Mouse (Mus musculus): ENCODE data around the gene Gm20716. TPM values are rescaled to one million over a fixed set of nuclear protein-coding genes. Genes with fewer than 3 reads are reported as not detected.
"Not testable (repeated sequence)": the region's sequence is repeated elsewhere in the genome, so short reads cannot be mapped to it uniquely, and the experiment has no call there.

Gene Gm20716
- total and polyA plus RNA-seq, 2 experiments from 2014 or later = 16.3 to 42.9 TPM

- no peak for ATAC-seq
- no peak for DNase-seq
- Histone ChIP-seq H3K4me1 (ENCODE audit: insufficient read depth) (no peaks in the 10 kb centered on the region), H3K27ac (ENCODE audit: low read depth, low read length) (no peak overlapping the region), H3K9me3 (ENCODE audit: low read length) (no peaks in the 10 kb centered on the region), H3K9ac (no peak overlapping the region), H3K36me3 (ENCODE audit: insufficient read depth) (no peaks in the 10 kb centered on the region), H3K27me3 (ENCODE audit: insufficient read depth, low read length) (no peaks in the 10 kb centered on the region), H3K4me2 (ENCODE audit: low read depth) (no peak overlapping the region), H3K4me3 (ENCODE audit: low read depth, low read length) (no peak overlapping the region)
- 66% methylated on average over 3 of the region's 3 CpGs for WGBS
- TF ChIP-seq CTCF (IDR thresholded peaks at IDR 0.05; ENCODE audit: low read depth) = no peak
Measured at GRCm38 (mm10) chr2:168167781-168168180, 62.4 kb downstream of the Gm20716 start.

- ATAC-seq (no peak), DNase-seq (no peak)
- TF ChIP-seq CTCF (IDR thresholded peaks at IDR 0.05; ENCODE audit: low read depth) = no peak
- no peak overlapping the region for H3K9ac ChIP-seq
- WGBS = 52% methylated on average over 21 of the region's 21 CpGs
- H3K9me3 ChIP-seq (ENCODE audit: low read length) = no peaks in the 10 kb centered on the region
- H3K4me2 ChIP-seq (ENCODE audit: low read depth) = no peak overlapping the region
- no peak overlapping the region for H3K27ac ChIP-seq (ENCODE audit: low read depth, low read length)
- H3K36me3 ChIP-seq (ENCODE audit: insufficient read depth) = no peaks in the 10 kb centered on the region
- no peak overlapping the region for H3K4me3 ChIP-seq (ENCODE audit: low read depth, low read length)
- peaks cover 3% of the 10 kb centered on the region; the same call in 1 of the 2 replicates for H3K4me1 ChIP-seq (ENCODE audit: insufficient read depth)
- H3K27me3 ChIP-seq (ENCODE audit: insufficient read depth, low read length) = no peaks in the 10 kb centered on the region
Measured at GRCm38 (mm10) chr2:168166750-168167460, 63.3 kb downstream of the Gm20716 start.

GRCm38 (mm10) chr2:168161978-168162377 is 68.2 kb downstream of the Gm20716 start:
- no peaks in the 10 kb centered on the region for H3K36me3 ChIP-seq (ENCODE audit: insufficient read depth)
- no peak overlapping the region for H3K27ac ChIP-seq (ENCODE audit: low read depth, low read length)
- 8% methylated on average over 14 of the region's 14 CpGs for WGBS
- TF ChIP-seq CTCF (IDR thresholded peaks at IDR 0.05; ENCODE audit: low read depth) = no peak
- H3K4me1 ChIP-seq (ENCODE audit: insufficient read depth) = peaks cover 5% of the 10 kb centered on the region; the same call in 1 of the 2 replicates
- DNase-seq = no peak
- ATAC-seq = 0 out of 2 replicates have a peak, but pooled peaks have one; percentile 17
- H3K4me2 ChIP-seq (ENCODE audit: low read depth) = peak overlapping the region; percentile 35
- no peaks in the 10 kb centered on the region for H3K27me3 ChIP-seq (ENCODE audit: insufficient read depth, low read length)
- H3K9ac ChIP-seq = peak overlapping the region; percentile 33; the same call in 1 of the 2 replicates
- H3K9me3 ChIP-seq (ENCODE audit: low read length) = no peaks in the 10 kb centered on the region
- H3K4me3 ChIP-seq (ENCODE audit: low read depth, low read length) = 0 out of 2 replicates have a peak overlapping the region, but pooled peaks have one; percentile 5

- Histone ChIP-seq H3K36me3 (ENCODE audit: insufficient read depth) (no peaks in the 10 kb centered on the region), H3K9ac (peak overlapping the region; percentile 33), H3K27me3 (ENCODE audit: insufficient read depth, low read length) (no peaks in the 10 kb centered on the region), H3K4me2 (ENCODE audit: low read depth) (peak overlapping the region; percentile 35), H3K27ac (ENCODE audit: low read depth, low read length) (no peak overlapping the region), H3K4me3 (ENCODE audit: low read depth, low read length) (peak overlapping the region; percentile 5; the same call in 1 of the 2 replicates), H3K4me1 (ENCODE audit: insufficient read depth) (peaks cover 5% of the 10 kb centered on the region; the same call in 1 of the 2 replicates), H3K9me3 (ENCODE audit: low read length) (no peaks in the 10 kb centered on the region)
- DNase-seq (no peak), ATAC-seq (peak; percentile 40; the same call in 1 of the 2 replicates)
- 5% methylated on average over 11 of the region's 11 CpGs for whole genome bisulfite sequencing
- no peak for TF ChIP-seq CTCF (IDR thresholded peaks at IDR 0.05; ENCODE audit: low read depth)
Measured at GRCm38 (mm10) chr2:168161514-168161971, 68.6 kb downstream of the Gm20716 start.

- Histone ChIP-seq H3K36me3 (ENCODE audit: insufficient read depth) (no peaks in the 10 kb centered on the region), H3K4me1 (ENCODE audit: insufficient read depth) (peaks cover 5% of the 10 kb centered on the region; the same call in 1 of the 2 replicates), H3K4me3 (ENCODE audit: low read depth, low read length) (no peak overlapping the region), H3K9ac (no peak overlapping the region), H3K9me3 (ENCODE audit: low read length) (no peaks in the 10 kb centered on the region), H3K27me3 (ENCODE audit: insufficient read depth, low read length) (no peaks in the 10 kb centered on the region), H3K27ac (ENCODE audit: low read depth, low read length) (no peak overlapping the region), H3K4me2 (ENCODE audit: low read depth) (no peak overlapping the region)
- no peak for ATAC-seq
- no peak for TF ChIP-seq CTCF (IDR thresholded peaks at IDR 0.05; ENCODE audit: low read depth)
- WGBS = 86% methylated on average over 9 of the region's 9 CpGs
- DNase-seq = no peak
Measured at GRCm38 (mm10) chr2:168160370-168160930, 69.7 kb downstream of the Gm20716 start.

GRCm38 (mm10) chr2:168158911-168159711 is 71.1 kb downstream of the Gm20716 start:
- Histone ChIP-seq H3K4me2 (ENCODE audit: low read depth) (peak overlapping the region; percentile 26; the same call in 1 of the 2 replicates), H3K27me3 (ENCODE audit: insufficient read depth, low read length) (no peaks in the 10 kb centered on the region), H3K9me3 (ENCODE audit: low read length) (no peaks in the 10 kb centered on the region), H3K36me3 (ENCODE audit: insufficient read depth) (no peaks in the 10 kb centered on the region), H3K4me1 (ENCODE audit: insufficient read depth) (peaks cover 5% of the 10 kb centered on the region; the same call in 1 of the 2 replicates), H3K9ac (no peak overlapping the region), H3K4me3 (ENCODE audit: low read depth, low read length) (no peak overlapping the region), H3K27ac (ENCODE audit: low read depth, low read length) (no peak overlapping the region)
- DNase-seq (no peak), ATAC-seq (peak; percentile 36)
- 7% methylated on average over 23 of the region's 25 CpGs for WGBS
- no peak for TF ChIP-seq CTCF (IDR thresholded peaks at IDR 0.05; ENCODE audit: low read depth)

- H3K27me3 ChIP-seq (ENCODE audit: insufficient read depth, low read length); H3K36me3 ChIP-seq (ENCODE audit: insufficient read depth); H3K4me2 ChIP-seq (ENCODE audit: low read depth); DNase-seq; H3K27ac ChIP-seq (ENCODE audit: low read depth, low read length); ATAC-seq; H3K9me3 ChIP-seq (ENCODE audit: low read length); H3K4me3 ChIP-seq (ENCODE audit: low read depth, low read length); H3K9ac ChIP-seq; H3K4me1 ChIP-seq (ENCODE audit: insufficient read depth): not testable (repeated sequence)
- WGBS = 58% methylated on average over 9 of the region's 11 CpGs
Measured at GRCm38 (mm10) chr2:168157974-168158373, 72.2 kb downstream of the Gm20716 start.
